Mouse (Mus musculus) forebrain, embryonic 15.5 days (tissue): ENCODE measurements around the gene Ube2v1. TPM values are rescaled to one million over a fixed set of nuclear protein-coding genes. Genes with fewer than 3 reads are reported as not detected.
A peak's percentile ranks its signal among the peaks of the same experiment; 100 is the strongest.
"Not testable (repeated sequence)": the region's sequence is repeated elsewhere in the genome, so short reads cannot be mapped to it uniquely, and the experiment has no call there.

ENCODE experiments used
- ATAC-seq: fragments of 200-750 bp; cut with Nextera tagmentation; replicated peaks from 2 replicates; pipeline ENCODE4 v1.8.0; 2017; ENCODE audit warnings: mild to moderate bottlenecking, moderate TSS enrichment, moderate library complexity
- H3K27ac ChIP-seq: fragments of 300-500 bp; sonication (generic); replicated peaks from 2 replicates; pipeline ENCODE4 v1.5.1; 2015; ENCODE audit warnings: mild to moderate bottlenecking, inconsistent platforms
- H3K27me3 ChIP-seq: fragments of 300-500 bp; sonication (generic); 2 replicates; pipeline ENCODE4 v1.6.1; 2015; ENCODE audit warnings: inconsistent platforms
- H3K36me3 ChIP-seq: fragments of 300-500 bp; sonication (generic); 2 replicates; pipeline ENCODE4 v1.6.1; 2015; ENCODE audit warnings: mild to moderate bottlenecking, inconsistent platforms
- H3K4me1 ChIP-seq: fragments of 300-500 bp; sonication (generic); 2 replicates; pipeline ENCODE4 v1.6.1; 2015; ENCODE audit warnings: inconsistent platforms
- H3K4me2 ChIP-seq: fragments of 300-500 bp; sonication (generic); replicated peaks from 2 replicates; pipeline ENCODE4 v1.6.1; 2015; ENCODE audit warnings: mild to moderate bottlenecking, inconsistent platforms
- H3K4me3 ChIP-seq: fragments of 300-500 bp; sonication (generic); 2 replicates; pipeline ENCODE4 v1.5.1; 2015; ENCODE audit warnings: mild to moderate bottlenecking, inconsistent platforms
- H3K9ac ChIP-seq: fragments of 300-500 bp; sonication (generic); replicated peaks from 2 replicates; pipeline ENCODE4 v1.6.1; 2015; ENCODE audit warnings: mild to moderate bottlenecking, inconsistent platforms
- H3K9me3 ChIP-seq: fragments of 300-500 bp; sonication (generic); 2 replicates; pipeline ENCODE4 v1.6.1; 2016; ENCODE audit warnings: inconsistent platforms
- WGBS: fragments of 180-500 bp; shearing (Covaris S2); methylation state at CpG from one replicate; pipeline ENCODE4 v1.1.7; 2015; ENCODE audit warnings: mixed read lengths; 5-methylcytosine and 5-hydroxymethylcytosine counted together
- polyA plus RNA-seq: library from polyadenylated mRNA; unstranded; fragments of >200 nt; fragmentation: Nextera tagmentation; extraction: Ambion mirVana; gene quantifications from 2 replicates; pipeline ENCODE4 v1.2.1, GENCODE M21; 2015

Gene Ube2v1
- polyA plus RNA-seq, 1 experiment from 2014 or later: 267 TPM

- H3K4me2 ChIP-seq: no peak overlapping the region
- 90% methylated on average over 12 of the region's 12 CpGs for WGBS
- H3K9me3 ChIP-seq: no peaks in the 10 kb centered on the region
- no peak for ATAC-seq
- H3K4me3 ChIP-seq: no peak overlapping the region
- H3K4me1 ChIP-seq: no peaks in the 10 kb centered on the region
- no peak overlapping the region for H3K27ac ChIP-seq
- H3K27me3 ChIP-seq: no peaks in the 10 kb centered on the region
- no peak overlapping the region for H3K9ac ChIP-seq
- no peaks in the 10 kb centered on the region for H3K36me3 ChIP-seq
Measured at GRCm38 (mm10) chr2:167649290-167650032, 17.6 kb upstream of the Ube2v1 start.

DNA sequence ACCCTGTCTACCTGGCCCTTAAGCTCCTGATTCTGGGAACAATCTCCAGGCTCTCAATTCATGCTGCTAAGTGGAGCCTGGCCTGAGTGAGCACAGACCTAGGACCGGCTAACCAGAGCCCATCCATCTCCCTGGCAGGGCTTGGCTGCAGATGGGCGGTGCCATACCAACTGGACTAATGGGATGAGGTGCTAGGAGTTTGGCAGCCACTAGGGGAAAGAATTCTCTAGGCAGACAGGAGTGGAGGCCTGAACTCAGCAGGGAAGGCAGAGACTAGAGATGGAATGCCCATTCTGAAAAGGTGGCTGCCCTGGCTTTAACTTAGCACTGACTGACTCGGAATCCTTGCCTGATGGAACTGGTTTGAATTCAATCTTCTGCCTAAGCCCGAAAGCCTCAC lies 14.5 kb upstream of the Ube2v1 start:
- Histone ChIP-seq H3K4me3 (no peak overlapping the region), H3K27ac (no peak overlapping the region), H3K27me3 (no peaks in the 10 kb centered on the region), H3K36me3 (no peaks in the 10 kb centered on the region), H3K4me1 (no peaks in the 10 kb centered on the region), H3K9ac (no peak overlapping the region), H3K4me2 (no peak overlapping the region), H3K9me3 (no peaks in the 10 kb centered on the region)
- 76% methylated on average over 4 of the region's 4 CpGs for WGBS
- ATAC-seq: no peak

- not testable (repeated sequence) for H3K4me2 ChIP-seq, H3K36me3 ChIP-seq, H3K4me3 ChIP-seq, H3K4me1 ChIP-seq, H3K27ac ChIP-seq, H3K27me3 ChIP-seq, ATAC-seq, H3K9me3 ChIP-seq, H3K9ac ChIP-seq
- 92% methylated on average over 13 of the region's 13 CpGs for WGBS
Measured at GRCm38 (mm10) chr2:167643356-167644052, 11.6 kb upstream of the Ube2v1 start.

DNA sequence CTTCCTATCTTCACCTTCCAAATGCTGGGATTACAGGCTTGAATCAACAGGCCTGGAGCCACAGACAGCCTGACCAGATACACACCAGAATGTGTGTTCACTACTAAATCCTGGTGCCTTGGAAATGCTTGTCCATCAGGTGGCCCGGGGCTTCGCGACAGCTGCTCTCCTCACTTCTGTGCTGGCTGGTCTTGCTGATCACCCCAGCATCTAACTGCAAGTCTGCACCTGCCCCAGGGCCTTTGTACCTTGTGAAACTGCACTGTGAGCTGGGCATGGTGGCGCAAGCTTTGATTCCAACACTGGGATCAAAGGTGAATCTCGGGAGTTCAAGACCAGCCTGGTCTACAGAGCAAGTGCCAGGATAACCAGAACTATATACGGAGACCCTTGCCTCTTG lies 10.3 kb upstream of the Ube2v1 start:
- WGBS: 93% methylated on average over 6 of the region's 6 CpGs
- no peaks in the 10 kb centered on the region for H3K36me3 ChIP-seq
- H3K9me3 ChIP-seq: no peaks in the 10 kb centered on the region
- no peaks in the 10 kb centered on the region for H3K27me3 ChIP-seq
- no peak for ATAC-seq
- H3K4me2 ChIP-seq: no peak overlapping the region
- no peak overlapping the region for H3K27ac ChIP-seq
- no peak overlapping the region for H3K9ac ChIP-seq
- H3K4me1 ChIP-seq: no peaks in the 10 kb centered on the region
- no peak overlapping the region for H3K4me3 ChIP-seq

GRCm38 (mm10) chr2:167641337-167641736 lies 9.4 kb upstream of the Ube2v1 start:
- ATAC-seq: no peak
- no peaks in the 10 kb centered on the region for H3K27me3 ChIP-seq
- 56% methylated on average over 8 of the region's 8 CpGs for WGBS
- no peaks in the 10 kb centered on the region for H3K4me1 ChIP-seq
- H3K27ac ChIP-seq: no peak overlapping the region
- no peak overlapping the region for H3K9ac ChIP-seq
- no peak overlapping the region for H3K4me3 ChIP-seq
- H3K36me3 ChIP-seq: no peaks in the 10 kb centered on the region
- no peaks in the 10 kb centered on the region for H3K9me3 ChIP-seq
- H3K4me2 ChIP-seq: no peak overlapping the region

DNA sequence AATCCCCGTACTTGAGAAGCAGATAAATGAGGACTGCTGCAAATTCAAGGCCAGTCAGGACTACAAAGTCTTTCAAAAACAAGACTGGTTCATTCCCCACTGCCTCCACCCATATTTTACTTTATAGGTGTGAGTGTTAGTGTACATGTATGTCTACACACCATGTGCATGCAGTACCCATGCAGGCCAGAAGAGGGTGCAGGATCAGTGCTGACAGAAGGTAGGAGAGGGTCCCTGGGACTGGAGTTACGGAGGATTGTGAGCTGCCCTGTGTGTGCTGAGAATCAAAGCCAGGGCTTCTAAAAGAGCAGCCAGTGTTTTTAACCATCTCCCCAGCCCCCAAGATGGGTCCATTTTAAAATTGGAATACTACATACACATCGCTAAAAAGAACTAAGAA lies 8.4 kb upstream of the Ube2v1 start:
- Histone ChIP-seq H3K9ac (no peak overlapping the region), H3K9me3 (no peaks in the 10 kb centered on the region), H3K27ac (no peak overlapping the region), H3K4me3 (no peak overlapping the region), H3K4me1 (no peaks in the 10 kb centered on the region), H3K4me2 (no peak overlapping the region), H3K36me3 (no peaks in the 10 kb centered on the region), H3K27me3 (no peaks in the 10 kb centered on the region)
- 74% methylated on average over 3 of the region's 3 CpGs for WGBS
- ATAC-seq: no peak

GRCm38 (mm10) chr2:167634865-167635512 lies 3.1 kb upstream of the Ube2v1 start:
- 0 out of 2 replicates have a peak overlapping the region, but pooled peaks have one; percentile 6 for H3K9ac ChIP-seq
- WGBS: 82% methylated on average over 7 of the region's 7 CpGs

GRCm38 (mm10) chr2:167634338-167634770 lies 2.5 kb upstream of the Ube2v1 start:
- 0% methylated on average over 15 of the region's 15 CpGs for WGBS
- Histone ChIP-seq H3K4me2 (peak overlapping the region; percentile 47), H3K27me3 (no peaks in the 10 kb centered on the region), H3K4me1 (peaks cover 35% of the 10 kb centered on the region), H3K9ac (peak overlapping the region; percentile 35), H3K27ac (peak overlapping the region; percentile 71), H3K36me3 (no peaks in the 10 kb centered on the region), H3K9me3 (no peaks in the 10 kb centered on the region), H3K4me3 (peak overlapping the region; percentile 30)
- peak; percentile 81 for ATAC-seq

More at GRCm38 (mm10) chr2:167634865-167635512, 3.1 kb upstream of the Ube2v1 start:
- no peak for ATAC-seq
- H3K36me3 ChIP-seq: no peaks in the 10 kb centered on the region
- no peaks in the 10 kb centered on the region for H3K9me3 ChIP-seq
- peak overlapping the region; percentile 47 for H3K4me2 ChIP-seq
- H3K27ac ChIP-seq: peak overlapping the region; percentile 55; the same call in 1 of the 2 replicates
- H3K4me1 ChIP-seq: peaks cover 29% of the 10 kb centered on the region
- peak overlapping the region; percentile 30 for H3K4me3 ChIP-seq
- H3K27me3 ChIP-seq: no peaks in the 10 kb centered on the region

DNA sequence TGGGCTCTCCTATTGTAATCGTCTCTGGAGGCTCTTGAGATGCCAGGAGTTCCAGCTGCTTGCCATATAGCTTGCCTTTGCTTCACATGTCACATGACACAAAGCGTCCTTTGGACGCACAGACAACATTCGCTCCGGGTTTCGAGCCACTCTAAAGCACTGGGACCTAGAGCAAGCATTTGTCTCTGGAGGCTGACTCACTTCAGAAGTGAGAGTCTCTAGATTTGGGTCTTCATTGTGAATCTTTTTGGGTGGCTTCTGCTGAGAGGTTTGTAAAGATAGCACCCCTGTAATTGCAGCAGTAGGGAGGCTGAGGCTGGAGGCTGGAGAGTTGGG lies 1.6 kb upstream of the Ube2v1 start:
- no peak for ATAC-seq
- no peak overlapping the region for H3K4me2 ChIP-seq

GRCm38 (mm10) chr2:167632731-167633536 lies 1.0 kb upstream of the Ube2v1 start:
- Histone ChIP-seq H3K9ac (peak overlapping the region; percentile 80; the same call in 1 of the 2 replicates), H3K27me3 (no peaks in the 10 kb centered on the region), H3K27ac (peak overlapping the region; percentile 78; the same call in 1 of the 2 replicates), H3K9me3 (no peaks in the 10 kb centered on the region), H3K4me1 (peaks cover 49% of the 10 kb centered on the region), H3K4me3 (peak overlapping the region; percentile 81; the same call in 1 of the 2 replicates), H3K4me2 (peak overlapping the region; percentile 53; the same call in 1 of the 2 replicates), H3K36me3 (no peaks in the 10 kb centered on the region)
- ATAC-seq: no peak
- WGBS: 81% methylated on average over 12 of the region's 12 CpGs

More for the DNA sequence above, 1.6 kb upstream of the Ube2v1 start:
- no peak overlapping the region for H3K27ac ChIP-seq
- no peaks in the 10 kb centered on the region for H3K27me3 ChIP-seq
- H3K9ac ChIP-seq: no peak overlapping the region
- H3K9me3 ChIP-seq: no peaks in the 10 kb centered on the region
- H3K4me3 ChIP-seq: no peak overlapping the region
- WGBS: 91% methylated on average over 6 of the region's 6 CpGs
- H3K36me3 ChIP-seq: no peaks in the 10 kb centered on the region
- peaks cover 44% of the 10 kb centered on the region for H3K4me1 ChIP-seq

DNA sequence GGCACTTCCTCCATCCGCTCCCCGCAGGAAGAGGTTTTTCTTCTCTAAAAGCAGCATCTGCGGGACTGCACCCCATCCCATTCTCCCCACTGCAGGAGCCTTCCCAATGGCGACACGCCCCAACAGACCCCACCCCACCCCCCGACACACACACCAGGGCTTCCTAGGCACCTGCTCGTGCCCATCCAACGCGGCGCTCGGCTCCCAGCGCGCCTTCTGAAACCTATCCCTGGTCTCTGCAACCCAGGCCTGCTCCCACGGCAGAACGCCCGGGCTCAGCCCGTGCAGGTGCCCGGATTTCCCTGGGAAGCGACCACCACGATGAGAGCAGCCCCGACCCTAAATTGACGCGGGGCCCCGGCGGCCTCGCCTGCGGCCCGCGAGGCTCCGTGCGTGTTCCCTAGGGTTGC lies 709 bp downstream of the Ube2v1 start:
- no peaks in the 10 kb centered on the region for H3K36me3 ChIP-seq
- peak overlapping the region; percentile 79 for H3K4me2 ChIP-seq
- peaks cover 51% of the 10 kb centered on the region for H3K4me1 ChIP-seq
- ATAC-seq: peak; percentile 26
- H3K27ac ChIP-seq: peak overlapping the region; percentile 84
- H3K9ac ChIP-seq: peak overlapping the region; percentile 80
- no peaks in the 10 kb centered on the region for H3K9me3 ChIP-seq
- H3K27me3 ChIP-seq: no peaks in the 10 kb centered on the region
- under 1% methylated on average over 31 of the region's 31 CpGs for WGBS
- H3K4me3 ChIP-seq: peak overlapping the region; percentile 81
